Mouse (Mus musculus) megakaryocyte, embryonic 14.5 days (primary cell): Measurements from ENCODE around the gene Gm765. TPM values are rescaled to one million over a fixed set of nuclear protein-coding genes. Genes with fewer than 3 reads are reported as not detected.

Experiments
- H3K27me3 ChIP-seq: replicated peaks from 2 replicates; pipeline ENCODE3; 2012; ENCODE audit warnings: inconsistent platforms
- H3K36me3 ChIP-seq: replicated peaks from 2 replicates; pipeline ENCODE3; 2012; ENCODE audit warnings: low read length, inconsistent platforms, mixed read lengths
- H3K4me1 ChIP-seq: 2 replicates; pipeline ENCODE4 v1.6.1; 2012; ENCODE audit warnings: inconsistent platforms
- H3K4me3 ChIP-seq: replicated peaks from 2 replicates; pipeline ENCODE3; 2012; ENCODE audit warnings: moderate library complexity, mild to moderate bottlenecking, inconsistent platforms
- H3K9me3 ChIP-seq: 2 replicates; pipeline ENCODE4 v1.6.1; 2012; ENCODE audit warnings: inconsistent platforms
- FLI1 ChIP-seq: IDR thresholded peaks from 2 replicates; pipeline ENCODE4 v1.6.1; 2012; ENCODE audit warnings: low read length, inconsistent platforms, mixed read lengths
- GATA1 ChIP-seq: IDR thresholded peaks from 3 replicates; pipeline ENCODE4 v1.6.1; 2012; ENCODE audit warnings: mixed read lengths, low read length, inconsistent platforms, borderline replicate concordance
- polyA plus RNA-seq: library from polyadenylated mRNA; stranded (reverse); fragments of >175 nt; gene quantifications from 2 replicates; pipeline ENCODE4 v1.2.3, GENCODE M21; 2012; ENCODE audit warnings: low replicate concordance; ENCODE audit not compliant: insufficient read depth

Gm765 gene
- polyA plus RNA-seq, 1 experiment = not detected

DNA sequence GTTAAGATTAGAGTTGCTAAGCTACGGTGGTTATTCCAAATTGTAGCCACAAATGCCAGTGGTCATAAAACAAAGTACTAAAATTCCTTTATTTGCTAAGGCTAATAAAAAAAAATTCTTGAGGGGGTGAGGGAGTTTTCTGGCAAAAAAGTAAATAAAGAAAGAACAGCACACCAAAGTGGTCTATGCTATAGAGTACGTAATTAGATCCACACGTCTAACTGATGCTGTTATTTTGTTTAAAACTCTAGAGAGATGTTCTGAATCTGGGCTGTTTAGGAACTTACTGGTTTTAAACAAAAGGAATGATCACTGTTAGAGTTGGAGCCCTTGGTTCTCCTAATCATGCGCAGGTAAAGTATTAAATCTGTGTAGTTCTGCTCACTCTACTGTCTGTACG lies 50.5 kb downstream of the Gm765 start:
- no peak overlapping the region for H3K4me3 ChIP-seq
- no peak for TF ChIP-seq GATA1
- no peaks in the 10 kb centered on the region for H3K27me3 ChIP-seq
- no peaks in the 10 kb centered on the region for H3K36me3 ChIP-seq
- H3K4me1 ChIP-seq = no peaks in the 10 kb centered on the region
- H3K9me3 ChIP-seq = no peaks in the 10 kb centered on the region

DNA sequence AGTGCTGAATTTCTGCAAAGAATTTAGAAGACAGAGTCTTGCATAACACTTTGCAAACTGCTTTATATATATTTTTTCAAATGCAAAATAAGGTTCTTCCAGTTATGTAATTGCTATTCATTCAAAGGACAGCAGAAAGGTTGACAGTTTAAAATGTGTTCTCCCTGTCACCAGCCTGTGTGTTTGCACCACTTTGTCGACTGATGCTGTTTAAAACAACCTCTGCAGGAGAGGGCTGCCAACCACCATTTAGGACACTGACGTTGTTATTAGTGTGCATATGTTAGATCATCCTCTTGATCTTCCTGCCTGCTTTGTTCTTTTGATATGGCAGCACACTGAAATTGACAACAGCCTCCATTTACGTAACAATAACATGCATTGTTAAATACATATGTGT lies 54.2 kb downstream of the Gm765 start:
- H3K36me3 ChIP-seq = no peaks in the 10 kb centered on the region
- H3K27me3 ChIP-seq = no peaks in the 10 kb centered on the region
- no peaks in the 10 kb centered on the region for H3K4me1 ChIP-seq
- no peak overlapping the region for H3K4me3 ChIP-seq
- TF ChIP-seq FLI1 = no peak
- TF ChIP-seq GATA1 = no peak
- H3K9me3 ChIP-seq = no peaks in the 10 kb centered on the region

DNA sequence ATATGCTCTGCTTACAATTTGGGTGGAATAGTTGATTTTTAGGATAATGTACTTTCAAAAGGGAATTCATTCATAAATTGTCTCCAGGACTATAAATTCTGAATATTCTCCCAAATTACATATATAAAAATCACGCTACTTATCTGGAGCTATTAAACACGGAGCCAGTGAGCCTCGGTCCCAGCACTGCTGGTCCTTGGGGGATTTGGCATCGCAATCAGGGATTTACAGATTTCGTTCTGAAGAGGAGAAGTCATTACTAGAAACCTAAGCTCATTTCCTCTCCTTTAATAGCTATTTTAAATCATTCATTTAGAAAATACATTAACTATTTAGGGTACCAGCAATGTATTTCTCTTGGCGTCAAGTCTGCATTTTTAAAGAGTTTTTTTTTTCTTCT lies 55.0 kb downstream of the Gm765 start:
- Histone ChIP-seq H3K27me3 (no peaks in the 10 kb centered on the region), H3K36me3 (no peaks in the 10 kb centered on the region), H3K4me1 (no peaks in the 10 kb centered on the region), H3K9me3 (no peaks in the 10 kb centered on the region), H3K4me3 (no peak overlapping the region)
- TF ChIP-seq GATA1 = no peak
- no peak for TF ChIP-seq FLI1

DNA sequence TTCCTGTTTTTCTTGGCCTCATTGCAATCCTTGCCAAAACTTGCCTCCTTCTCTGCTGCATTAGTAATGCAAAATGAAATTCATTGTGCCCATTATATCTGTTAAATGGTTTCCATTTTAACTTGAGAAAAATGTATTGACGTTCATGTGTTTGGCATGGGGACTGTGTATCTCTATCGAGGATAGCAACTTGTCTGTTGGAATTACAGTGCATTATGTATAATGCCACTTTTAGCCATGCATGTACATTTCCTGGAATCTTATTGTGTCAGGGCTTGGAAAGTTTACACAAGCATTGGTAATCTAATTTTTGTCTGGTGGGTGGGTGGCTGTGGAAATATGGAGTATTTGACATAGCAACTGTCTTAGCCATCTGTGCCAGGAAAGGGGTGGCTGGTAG lies 57.4 kb downstream of the Gm765 start:
- H3K36me3 ChIP-seq = no peaks in the 10 kb centered on the region
- no peaks in the 10 kb centered on the region for H3K4me1 ChIP-seq
- H3K4me3 ChIP-seq = no peak overlapping the region
- H3K9me3 ChIP-seq = no peaks in the 10 kb centered on the region
- no peaks in the 10 kb centered on the region for H3K27me3 ChIP-seq
- TF ChIP-seq FLI1 (no peak), GATA1 (no peak)

DNA sequence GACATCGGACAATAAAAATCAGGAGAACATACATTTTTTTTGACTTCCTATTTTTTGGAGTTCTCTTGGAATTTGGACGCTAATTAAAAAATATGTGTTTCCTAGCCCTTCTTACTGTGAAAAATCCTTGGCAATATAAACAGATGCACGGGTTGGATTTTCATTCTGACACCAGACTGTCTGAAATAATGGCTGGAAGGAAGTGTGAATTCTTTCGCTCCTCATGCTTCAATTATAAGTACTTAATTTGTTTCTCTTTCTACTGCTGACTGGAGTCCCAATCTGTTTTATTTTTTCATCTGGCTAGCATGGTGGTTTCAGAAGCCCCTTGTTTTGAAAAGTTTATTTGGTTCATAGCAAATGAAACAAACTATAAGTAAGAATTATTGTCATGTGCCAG lies 59.8 kb downstream of the Gm765 start:
- Histone ChIP-seq H3K4me1 (no peaks in the 10 kb centered on the region), H3K4me3 (no peak overlapping the region), H3K36me3 (no peaks in the 10 kb centered on the region), H3K27me3 (no peaks in the 10 kb centered on the region), H3K9me3 (no peaks in the 10 kb centered on the region)
- no peak for TF ChIP-seq FLI1
- TF ChIP-seq GATA1 = no peak

DNA sequence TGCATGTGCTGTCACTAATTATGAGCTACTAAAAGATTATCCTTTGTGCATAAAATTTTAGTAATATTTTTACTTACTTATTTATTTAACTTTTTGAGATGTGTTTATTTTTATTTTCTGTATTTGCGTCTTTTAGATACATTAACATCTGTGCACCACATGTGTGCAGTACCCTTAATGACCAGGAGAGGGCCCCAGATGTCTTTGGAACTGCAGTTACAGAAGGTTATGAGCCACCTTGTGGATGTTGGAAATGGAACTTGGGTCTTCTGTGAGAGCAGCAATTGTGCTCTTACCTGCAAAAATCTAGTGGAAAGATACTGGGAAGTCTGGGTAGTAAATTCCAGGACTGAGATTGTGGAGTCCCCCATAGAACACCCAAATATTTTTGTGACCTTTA lies 71.0 kb downstream of the Gm765 start:
- TF ChIP-seq GATA1 (no peak), FLI1 (no peak)
- Histone ChIP-seq H3K27me3 (no peaks in the 10 kb centered on the region), H3K4me1 (no peaks in the 10 kb centered on the region), H3K36me3 (no peaks in the 10 kb centered on the region), H3K4me3 (no peak overlapping the region), H3K9me3 (peaks cover 13% of the 10 kb centered on the region)

DNA sequence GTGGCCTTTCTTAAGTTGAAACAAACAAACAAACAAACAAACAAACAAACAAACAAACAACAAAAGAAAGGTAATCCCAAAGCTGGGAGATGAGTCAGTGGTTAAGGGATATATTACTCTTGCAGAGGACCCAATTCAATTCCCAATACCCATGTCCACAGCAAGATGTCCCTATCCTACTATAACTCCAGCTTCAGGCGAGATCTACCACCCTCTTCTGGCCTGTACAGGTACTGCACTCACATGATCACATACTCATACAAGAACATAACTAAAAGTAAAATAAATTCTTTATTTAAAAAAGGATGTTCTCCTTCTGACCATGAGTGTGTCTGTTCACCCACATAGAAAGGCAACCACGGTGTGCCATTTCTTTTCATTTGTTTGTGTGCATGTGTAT lies 79.6 kb downstream of the Gm765 start:
- Histone ChIP-seq H3K36me3 (no peaks in the 10 kb centered on the region), H3K4me1 (no peaks in the 10 kb centered on the region), H3K4me3 (no peak overlapping the region), H3K27me3 (no peaks in the 10 kb centered on the region), H3K9me3 (peaks cover 25% of the 10 kb centered on the region)
- TF ChIP-seq FLI1 (no peak), GATA1 (no peak)

DNA sequence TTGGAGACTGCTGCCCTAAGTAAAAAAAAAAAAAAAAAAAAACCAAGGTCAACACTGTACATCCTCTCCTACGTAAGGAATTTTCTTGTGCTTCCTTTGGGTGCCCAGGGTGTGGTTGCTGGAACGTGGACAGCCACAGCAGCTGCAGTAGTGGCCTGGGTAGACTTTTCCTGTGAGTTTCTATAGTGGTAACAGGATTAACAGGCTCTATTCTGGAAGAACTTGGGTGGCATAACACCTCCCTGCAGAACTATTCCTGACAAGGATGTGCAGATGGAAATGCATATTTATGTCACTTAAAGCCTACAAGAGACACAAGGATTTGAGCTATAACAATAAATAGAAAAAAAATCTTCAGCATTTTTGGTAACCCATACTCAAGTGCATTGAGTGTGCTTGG lies 83.5 kb downstream of the Gm765 start:
- H3K9me3 ChIP-seq = peaks cover 15% of the 10 kb centered on the region
- H3K4me1 ChIP-seq = no peaks in the 10 kb centered on the region
- no peaks in the 10 kb centered on the region for H3K27me3 ChIP-seq
- TF ChIP-seq GATA1 (no peak), FLI1 (no peak)
- H3K36me3 ChIP-seq = no peaks in the 10 kb centered on the region
- no peak overlapping the region for H3K4me3 ChIP-seq

DNA sequence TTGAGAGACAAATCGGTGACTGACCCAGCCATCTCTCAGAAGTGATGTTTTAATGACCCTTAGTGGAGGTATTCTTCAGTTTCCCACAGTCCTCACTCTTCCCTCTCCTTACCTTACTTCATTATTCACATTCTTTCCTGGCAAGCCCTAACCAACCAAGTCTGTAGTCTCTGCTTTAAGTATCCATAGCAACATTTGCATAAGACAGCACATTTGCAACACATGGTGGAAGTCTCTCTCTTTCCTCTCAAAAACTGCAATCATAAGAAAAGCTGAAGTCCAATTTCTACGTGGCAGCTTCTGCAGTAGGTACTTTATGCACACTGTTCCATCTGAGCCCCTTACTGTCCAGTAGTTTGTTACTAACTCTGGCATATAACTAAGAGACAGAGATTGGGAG lies 96.1 kb downstream of the Gm765 start:
- Histone ChIP-seq H3K27me3 (no peaks in the 10 kb centered on the region), H3K9me3 (peaks cover 7% of the 10 kb centered on the region; the same call in 1 of the 2 replicates), H3K4me3 (no peak overlapping the region), H3K4me1 (no peaks in the 10 kb centered on the region), H3K36me3 (no peaks in the 10 kb centered on the region)
- TF ChIP-seq FLI1 = no peak
- no peak for TF ChIP-seq GATA1

DNA sequence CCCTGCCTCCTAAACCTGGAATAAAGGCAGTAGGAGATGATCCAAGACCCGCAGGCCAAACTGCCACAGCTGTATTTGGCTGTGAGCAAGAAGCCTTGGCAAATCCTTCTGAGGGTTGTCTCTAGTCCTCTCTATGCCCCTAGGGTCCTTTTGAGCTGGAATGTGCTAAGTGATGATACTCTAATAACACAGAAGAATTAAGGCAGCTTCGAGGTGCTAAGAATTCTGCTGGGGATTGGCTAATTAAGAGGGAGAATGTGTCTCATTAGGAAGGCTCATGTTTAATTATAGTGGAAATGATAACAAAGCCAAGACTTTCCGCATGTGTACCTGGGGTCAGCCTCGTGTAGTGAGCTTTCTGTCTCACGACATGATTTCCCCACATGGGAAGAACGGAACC lies 99.4 kb downstream of the Gm765 start:
- H3K4me1 ChIP-seq = no peaks in the 10 kb centered on the region
- no peaks in the 10 kb centered on the region for H3K27me3 ChIP-seq
- peaks cover 10% of the 10 kb centered on the region; the same call in 1 of the 2 replicates for H3K9me3 ChIP-seq
- no peak for TF ChIP-seq GATA1
- TF ChIP-seq FLI1 = no peak
- H3K4me3 ChIP-seq = no peak overlapping the region
- no peaks in the 10 kb centered on the region for H3K36me3 ChIP-seq

DNA sequence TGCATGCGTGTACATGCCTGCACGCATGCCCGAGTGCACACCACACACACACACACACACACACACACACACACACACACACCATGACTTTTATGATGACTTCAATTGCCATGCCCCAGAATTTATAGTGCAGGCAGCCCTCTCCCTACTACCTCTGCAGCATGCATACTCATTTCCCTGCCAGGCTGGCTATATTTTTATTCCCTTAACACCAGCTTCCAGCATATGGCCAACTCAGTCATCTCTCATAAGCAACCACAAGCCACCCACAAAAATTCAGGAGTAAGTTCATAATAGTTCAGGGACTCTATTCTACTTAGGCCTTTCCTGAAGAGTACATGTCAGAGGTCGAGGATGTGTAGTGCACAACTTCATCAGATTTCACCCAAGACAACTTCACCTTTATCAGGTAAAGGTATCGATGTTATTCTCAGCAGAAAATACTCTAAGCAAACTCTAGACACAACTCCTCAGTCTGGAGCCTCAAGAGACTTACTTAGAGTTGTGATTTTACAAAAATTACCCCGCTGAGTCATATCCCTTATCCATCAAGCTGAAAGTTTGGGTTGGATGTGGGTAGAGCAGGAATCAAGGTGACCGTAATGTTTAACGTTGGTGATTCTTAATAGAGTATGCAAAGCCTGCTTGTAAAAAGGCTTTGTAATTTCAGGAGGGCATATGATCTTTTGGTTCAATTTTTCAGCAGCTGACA lies 101.8 kb downstream of the Gm765 start:
- Histone ChIP-seq H3K36me3 (no peaks in the 10 kb centered on the region), H3K4me1 (no peaks in the 10 kb centered on the region), H3K9me3 (peaks cover 13% of the 10 kb centered on the region; the same call in 1 of the 2 replicates), H3K4me3 (no peak overlapping the region), H3K27me3 (no peaks in the 10 kb centered on the region)
- TF ChIP-seq FLI1 (no peak), GATA1 (no peak)
